Mouse (Mus musculus): Measurements from ENCODE around the gene Lca5. TPM values are rescaled to one million over a fixed set of nuclear protein-coding genes. Genes with fewer than 3 reads are reported as not detected.

The Lca5 gene
- polyA plus RNA-seq, 1 experiment: 0.43 TPM

DNA sequence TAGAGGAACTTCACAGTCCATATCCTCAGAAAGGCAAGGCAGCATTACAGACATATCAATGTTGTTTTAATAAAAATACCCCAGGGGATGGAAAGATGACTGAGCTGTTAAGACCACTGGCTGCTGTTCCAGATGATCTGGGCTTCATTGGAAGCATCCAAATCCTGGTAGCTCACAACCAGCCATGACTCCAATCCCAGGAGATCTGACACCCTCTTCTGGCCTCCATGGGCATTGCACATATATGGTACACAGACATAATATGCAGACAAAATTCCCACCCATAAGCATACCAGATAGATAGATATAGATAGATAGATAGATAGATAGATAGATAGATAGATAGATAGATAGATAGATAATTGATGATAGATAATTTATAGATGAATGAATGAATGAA lies 59.6 kb downstream of the Lca5 start:
- Histone ChIP-seq H3K4me3 (ENCODE audit: extremely low read depth, insufficient read depth, insufficient read length) (no peak overlapping the region), H3K27me3 (ENCODE audit: control insufficient read depth, insufficient read depth, low read length) (no peaks in the 10 kb centered on the region), H3K4me1 (ENCODE audit: control insufficient read depth, insufficient read depth, insufficient read length) (no peaks in the 10 kb centered on the region; the same call in 1 of the 2 replicates), H3K36me3 (ENCODE audit: control insufficient read depth, insufficient read depth, low read length) (no peaks in the 10 kb centered on the region), H3K27ac (ENCODE audit: insufficient read depth, low read length) (no peak overlapping the region)
- TF ChIP-seq POLR2A (IDR thresholded peaks at IDR 0.05; ENCODE audit: low read depth, low read length) (no peak), CTCF (IDR thresholded peaks at IDR 0.05; ENCODE audit: extremely low read depth, insufficient read depth, insufficient read length, insufficient replicate concordance) (no peak)
- DNase-seq (ENCODE audit: low read depth in 1 of 2, low spot score in 2 of 2): no peak

DNA sequence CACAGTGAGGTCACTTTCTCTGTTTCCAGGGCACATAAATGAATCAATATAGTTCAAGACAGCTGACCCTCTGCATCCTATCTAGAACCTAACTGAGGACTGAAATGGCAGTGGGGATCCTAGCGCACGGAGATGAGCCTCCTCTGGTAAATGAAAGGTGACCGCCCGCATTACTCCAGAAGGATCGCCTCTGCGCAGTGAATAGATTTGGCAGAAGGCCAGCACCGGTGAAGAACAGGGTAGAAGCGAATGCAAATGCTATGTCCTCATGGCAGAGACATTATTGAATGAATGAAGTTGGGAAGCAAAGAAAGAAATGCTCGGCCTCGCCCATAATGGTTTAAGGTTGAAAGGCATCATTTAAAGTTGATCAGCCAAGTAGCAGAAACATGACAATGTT lies 61.3 kb downstream of the Lca5 start:
- 91% methylated on average over 10 of the region's 10 CpGs for WGBS
- H3K4me1 ChIP-seq (ENCODE audit: control insufficient read depth, insufficient read depth, insufficient read length): no peaks in the 10 kb centered on the region
- no peak overlapping the region for H3K4me3 ChIP-seq (ENCODE audit: extremely low read depth, insufficient read depth, insufficient read length)
- no peak for DNase-seq (ENCODE audit: low read depth in 1 of 2, low spot score in 2 of 2)
- no peaks in the 10 kb centered on the region for H3K36me3 ChIP-seq (ENCODE audit: control insufficient read depth, insufficient read depth, low read length)
- TF ChIP-seq POLR2A (IDR thresholded peaks at IDR 0.05; ENCODE audit: low read depth, low read length): no peak
- TF ChIP-seq CTCF (IDR thresholded peaks at IDR 0.05; ENCODE audit: extremely low read depth, insufficient read depth, insufficient read length, insufficient replicate concordance): no peak
- H3K27ac ChIP-seq (ENCODE audit: insufficient read depth, low read length): no peak overlapping the region
- H3K27me3 ChIP-seq (ENCODE audit: control insufficient read depth, insufficient read depth, low read length): no peaks in the 10 kb centered on the region

DNA sequence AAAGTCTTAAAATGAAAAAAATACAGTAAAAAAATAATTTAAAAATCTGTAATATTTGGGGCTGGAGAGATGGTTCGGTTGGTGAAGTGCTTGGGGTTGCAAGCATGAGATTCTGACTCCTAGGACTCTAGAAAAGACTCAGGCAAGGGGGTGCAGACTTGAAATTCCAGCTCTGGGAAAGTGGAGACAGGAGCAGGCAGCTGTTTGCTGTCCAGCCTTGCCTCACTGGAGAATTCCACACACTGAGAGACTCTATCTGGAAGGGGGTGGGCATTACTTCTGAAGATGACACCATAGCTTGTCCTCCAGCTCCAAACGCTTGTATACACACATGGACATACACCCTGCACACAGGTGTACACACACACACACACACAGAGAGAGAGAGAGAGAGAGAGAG lies 63.8 kb downstream of the Lca5 start:
- H3K4me3 ChIP-seq (ENCODE audit: extremely low read depth, insufficient read depth, insufficient read length): no peak overlapping the region
- no peak for DNase-seq (ENCODE audit: low read depth in 1 of 2, low spot score in 2 of 2)
- H3K36me3 ChIP-seq (ENCODE audit: control insufficient read depth, insufficient read depth, low read length): no peaks in the 10 kb centered on the region
- H3K27me3 ChIP-seq (ENCODE audit: control insufficient read depth, insufficient read depth, low read length): no peaks in the 10 kb centered on the region
- WGBS: 91% methylated on average over 2 of the region's 2 CpGs
- no peak overlapping the region for H3K27ac ChIP-seq (ENCODE audit: insufficient read depth, low read length)
- no peak for TF ChIP-seq POLR2A (IDR thresholded peaks at IDR 0.05; ENCODE audit: low read depth, low read length)
- TF ChIP-seq CTCF (IDR thresholded peaks at IDR 0.05; ENCODE audit: extremely low read depth, insufficient read depth, insufficient read length, insufficient replicate concordance): no peak
- H3K4me1 ChIP-seq (ENCODE audit: control insufficient read depth, insufficient read depth, insufficient read length): no peaks in the 10 kb centered on the region

DNA sequence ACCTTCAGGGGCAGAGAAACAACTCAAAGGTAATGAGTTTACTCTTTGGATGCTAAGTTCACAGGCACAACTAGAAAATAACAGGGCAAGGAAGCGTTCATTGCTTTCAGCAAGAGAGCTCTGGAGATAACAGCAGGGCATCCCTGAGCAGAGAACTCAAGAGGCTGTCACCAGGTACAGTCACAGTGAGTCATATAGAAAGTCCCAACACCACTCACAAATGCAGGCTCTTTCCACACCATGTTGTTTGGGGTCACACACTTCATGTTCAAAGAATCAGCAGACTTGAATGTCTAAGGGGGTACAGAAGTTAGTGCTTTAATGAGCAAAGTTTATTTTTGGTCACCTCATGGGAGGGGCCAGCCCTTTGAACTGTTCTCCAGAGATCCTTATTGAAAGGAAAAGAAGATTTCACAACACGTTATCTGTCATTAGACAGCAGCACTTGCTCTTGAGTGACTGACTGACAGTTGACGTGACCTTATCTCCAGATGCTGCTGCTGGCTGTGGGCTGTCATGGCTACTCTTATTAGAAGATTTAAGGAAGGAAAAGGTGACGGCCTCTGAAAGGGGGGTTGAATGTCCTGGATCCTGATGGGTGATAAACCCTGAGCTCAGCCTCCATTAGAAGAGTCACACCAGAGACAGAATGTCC lies 65.3 kb downstream of the Lca5 start:
- H3K4me3 ChIP-seq (ENCODE audit: extremely low read depth, insufficient read depth, insufficient read length): no peak overlapping the region
- no peak overlapping the region for H3K27ac ChIP-seq (ENCODE audit: insufficient read depth, low read length)
- no peaks in the 10 kb centered on the region for H3K27me3 ChIP-seq (ENCODE audit: control insufficient read depth, insufficient read depth, low read length)
- TF ChIP-seq CTCF (IDR thresholded peaks at IDR 0.05; ENCODE audit: extremely low read depth, insufficient read depth, insufficient read length, insufficient replicate concordance): no peak
- TF ChIP-seq POLR2A (IDR thresholded peaks at IDR 0.05; ENCODE audit: low read depth, low read length): no peak
- H3K36me3 ChIP-seq (ENCODE audit: control insufficient read depth, insufficient read depth, low read length): no peaks in the 10 kb centered on the region
- 59% methylated on average over 4 of the region's 4 CpGs for WGBS
- H3K4me1 ChIP-seq (ENCODE audit: control insufficient read depth, insufficient read depth, insufficient read length): no peaks in the 10 kb centered on the region
- no peak for DNase-seq (ENCODE audit: low read depth in 1 of 2, low spot score in 2 of 2)

DNA sequence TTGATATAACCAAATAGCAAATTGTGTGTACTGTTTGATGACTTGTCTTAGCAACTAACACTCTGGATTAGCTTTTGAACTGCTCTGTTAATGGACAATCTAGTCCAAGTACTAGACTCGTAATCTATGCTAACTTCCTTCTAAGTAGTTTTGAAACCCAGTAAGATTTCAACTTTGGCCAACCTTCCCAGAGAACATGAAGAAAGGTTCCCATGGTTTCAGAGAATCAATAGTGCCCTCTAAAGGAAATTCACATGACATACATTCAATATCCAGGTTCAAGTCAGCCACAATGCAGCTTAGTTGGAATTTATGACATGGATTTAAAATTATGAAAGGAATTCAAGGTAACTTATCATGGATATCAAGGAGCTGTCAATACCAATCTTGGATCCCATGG lies 70.0 kb downstream of the Lca5 start:
- TF ChIP-seq CTCF (IDR thresholded peaks at IDR 0.05; ENCODE audit: extremely low read depth, insufficient read depth, insufficient read length, insufficient replicate concordance): no peak
- no peak for TF ChIP-seq POLR2A (IDR thresholded peaks at IDR 0.05; ENCODE audit: low read depth, low read length)
- no peaks in the 10 kb centered on the region for H3K27me3 ChIP-seq (ENCODE audit: control insufficient read depth, insufficient read depth, low read length)
- H3K4me1 ChIP-seq (ENCODE audit: control insufficient read depth, insufficient read depth, insufficient read length): no peaks in the 10 kb centered on the region
- H3K36me3 ChIP-seq (ENCODE audit: control insufficient read depth, insufficient read depth, low read length): no peaks in the 10 kb centered on the region
- 13% methylated on average over 1 of the region's 1 CpGs for WGBS
- no peak for DNase-seq (ENCODE audit: low read depth in 1 of 2, low spot score in 2 of 2)
- H3K27ac ChIP-seq (ENCODE audit: insufficient read depth, low read length): no peak overlapping the region
- H3K4me3 ChIP-seq (ENCODE audit: extremely low read depth, insufficient read depth, insufficient read length): no peak overlapping the region

DNA sequence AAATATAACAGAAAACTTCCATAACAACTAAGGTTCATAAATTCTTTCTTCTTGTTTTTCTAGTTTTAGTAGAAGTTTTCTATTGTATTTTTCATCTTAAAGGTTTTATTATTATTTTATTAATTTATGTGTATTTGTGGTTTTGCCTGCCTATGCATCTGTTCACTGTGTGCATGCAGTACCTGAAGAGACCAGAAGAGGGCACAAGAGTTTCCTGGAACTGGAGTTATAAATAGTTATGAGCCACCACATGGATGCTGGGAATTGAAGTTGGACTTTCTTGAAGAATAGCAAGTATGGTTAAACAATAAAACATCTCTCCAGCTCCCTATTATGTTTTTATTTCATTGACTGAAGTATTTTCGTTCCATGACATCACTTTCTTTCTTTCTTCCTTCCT lies 72.7 kb downstream of the Lca5 start:
- WGBS: 83% methylated on average over 1 of the region's 1 CpGs
- H3K4me3 ChIP-seq (ENCODE audit: extremely low read depth, insufficient read depth, insufficient read length): no peak overlapping the region
- TF ChIP-seq CTCF (IDR thresholded peaks at IDR 0.05; ENCODE audit: extremely low read depth, insufficient read depth, insufficient read length, insufficient replicate concordance): no peak
- no peak for TF ChIP-seq POLR2A (IDR thresholded peaks at IDR 0.05; ENCODE audit: low read depth, low read length)
- no peaks in the 10 kb centered on the region for H3K27me3 ChIP-seq (ENCODE audit: control insufficient read depth, insufficient read depth, low read length)
- H3K4me1 ChIP-seq (ENCODE audit: control insufficient read depth, insufficient read depth, insufficient read length): no peaks in the 10 kb centered on the region
- H3K27ac ChIP-seq (ENCODE audit: insufficient read depth, low read length): no peak overlapping the region
- peak in 1 of 2 experiments; percentile 7 for DNase-seq (ENCODE audit: low read depth in 1 of 2, low spot score in 2 of 2)
- no peaks in the 10 kb centered on the region for H3K36me3 ChIP-seq (ENCODE audit: control insufficient read depth, insufficient read depth, low read length)

DNA sequence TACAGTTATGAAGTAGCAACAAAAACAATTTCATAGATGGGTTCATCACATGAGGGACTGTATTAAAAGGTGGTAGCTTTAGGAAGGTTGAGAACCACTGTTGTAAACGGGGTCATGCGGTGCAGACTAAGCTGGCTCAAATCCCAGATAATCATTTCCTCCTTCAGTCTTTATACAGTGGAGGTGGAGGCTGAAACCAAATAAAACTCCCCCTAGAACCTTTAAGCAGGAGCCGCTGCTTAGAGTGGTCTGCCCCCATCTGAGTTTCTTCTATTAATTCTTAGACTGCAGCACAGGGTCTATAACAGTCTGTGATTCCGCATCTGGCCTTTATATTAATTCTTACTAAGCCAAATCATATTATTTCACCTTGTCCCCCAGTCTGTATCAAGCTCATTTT lies 85.1 kb downstream of the Lca5 start:
- H3K27ac ChIP-seq (ENCODE audit: insufficient read depth, low read length): no peak overlapping the region
- H3K4me1 ChIP-seq (ENCODE audit: control insufficient read depth, insufficient read depth, insufficient read length): no peaks in the 10 kb centered on the region
- TF ChIP-seq CTCF (IDR thresholded peaks at IDR 0.05; ENCODE audit: extremely low read depth, insufficient read depth, insufficient read length, insufficient replicate concordance) (no peak), POLR2A (IDR thresholded peaks at IDR 0.05; ENCODE audit: low read depth, low read length) (no peak)
- DNase-seq (ENCODE audit: low read depth in 1 of 2, low spot score in 2 of 2): no peak
- 75% methylated on average over 4 of the region's 4 CpGs for WGBS
- no peak overlapping the region for H3K4me3 ChIP-seq (ENCODE audit: extremely low read depth, insufficient read depth, insufficient read length)
- no peaks in the 10 kb centered on the region for H3K36me3 ChIP-seq (ENCODE audit: control insufficient read depth, insufficient read depth, low read length)
- no peaks in the 10 kb centered on the region for H3K27me3 ChIP-seq (ENCODE audit: control insufficient read depth, insufficient read depth, low read length)
